Mouse (Mus musculus) splenic B cell, adult 2 months (primary cell): ENCODE results near the gene Gm17949.
"Not testable (repeated sequence)": the region's sequence is repeated elsewhere in the genome, so short reads cannot be mapped to it uniquely, and the experiment has no call there.

Experiments
- DNase-seq: peaks from one replicate; pipeline ENCODE4 v3.0.0-alpha.2; 2011; ENCODE audit warnings: low read depth, low spot score
- H3K27me3 ChIP-seq: 2 replicates; pipeline ENCODE4 v1.6.1; 2012; ENCODE audit warnings: mild to moderate bottlenecking, low read length, moderate library complexity, mixed read lengths; ENCODE audit not compliant: control insufficient read depth, poor library complexity, insufficient read depth, severe bottlenecking
- H3K36me3 ChIP-seq: 2 replicates; pipeline ENCODE4 v1.6.1; 2012; ENCODE audit warnings: mild to moderate bottlenecking, low read length, moderate library complexity, mixed read lengths; ENCODE audit not compliant: control insufficient read depth, poor library complexity, insufficient read depth, severe bottlenecking

The Gm17949 gene

GRCm38 (mm10) chr17:57051679-57052078, 40.4 kb downstream of the Gm17949 start:
- peak; percentile 67 for DNase-seq
- H3K36me3 ChIP-seq, H3K27me3 ChIP-seq: not testable (repeated sequence)

GRCm38 (mm10) chr17:57056246-57056645, 45.0 kb downstream of the Gm17949 start:
- Histone ChIP-seq H3K36me3 (no peaks in the 10 kb centered on the region), H3K27me3 (no peaks in the 10 kb centered on the region)
- no peak for DNase-seq

GRCm38 (mm10) chr17:57058891-57059485, 47.7 kb downstream of the Gm17949 start, which contains the start of gene Crb3:
Gene Crb3 (plus strand): TSS chr17:57059105.
- DNase-seq = no peak
- Histone ChIP-seq H3K27me3 (no peaks in the 10 kb centered on the region), H3K36me3 (no peaks in the 10 kb centered on the region)

GRCm38 (mm10) chr17:57059486-57059977, 48.3 kb downstream of the Gm17949 start, which contains the start of gene Slc25a23:
Gene Slc25a23 (minus strand): TSS chr17:57059863.
- Histone ChIP-seq H3K36me3 (no peaks in the 10 kb centered on the region), H3K27me3 (no peaks in the 10 kb centered on the region)
- DNase-seq = peak; percentile 50

- peak; percentile 97 for DNase-seq
- Histone ChIP-seq H3K27me3 (no peaks in the 10 kb centered on the region), H3K36me3 (no peaks in the 10 kb centered on the region)
Observed at GRCm38 (mm10) chr17:57060231-57060801, 49.0 kb downstream of the Gm17949 start.

- peaks cover 1% of the 10 kb centered on the region; the same call in 1 of the 2 replicates for H3K36me3 ChIP-seq
- peak; percentile 66 for DNase-seq
- H3K27me3 ChIP-seq = no peaks in the 10 kb centered on the region
Observed at GRCm38 (mm10) chr17:57061069-57061468, 49.8 kb downstream of the Gm17949 start.

GRCm38 (mm10) chr17:57062011-57062521, 50.8 kb downstream of the Gm17949 start:
- peaks cover 4% of the 10 kb centered on the region for H3K36me3 ChIP-seq
- DNase-seq = peak; percentile 84
- H3K27me3 ChIP-seq = no peaks in the 10 kb centered on the region

- peaks cover 4% of the 10 kb centered on the region for H3K36me3 ChIP-seq
- H3K27me3 ChIP-seq = no peaks in the 10 kb centered on the region
- no peak for DNase-seq
Observed at GRCm38 (mm10) chr17:57062548-57062947, 51.3 kb downstream of the Gm17949 start.

- H3K36me3 ChIP-seq = peaks cover 4% of the 10 kb centered on the region
- H3K27me3 ChIP-seq = no peaks in the 10 kb centered on the region
- no peak for DNase-seq
Observed at GRCm38 (mm10) chr17:57063031-57063430, 51.8 kb downstream of the Gm17949 start.

- no peak for DNase-seq
- Histone ChIP-seq H3K36me3 (peaks cover 11% of the 10 kb centered on the region), H3K27me3 (no peaks in the 10 kb centered on the region)
Observed at GRCm38 (mm10) chr17:57066908-57067307, 55.6 kb downstream of the Gm17949 start.

- H3K36me3 ChIP-seq = peaks cover 11% of the 10 kb centered on the region
- H3K27me3 ChIP-seq = no peaks in the 10 kb centered on the region
- no peak for DNase-seq
Observed at GRCm38 (mm10) chr17:57070272-57070671, 59.0 kb downstream of the Gm17949 start.

- DNase-seq = no peak
- H3K36me3 ChIP-seq = peaks cover 11% of the 10 kb centered on the region
- no peaks in the 10 kb centered on the region for H3K27me3 ChIP-seq
Observed at GRCm38 (mm10) chr17:57070699-57071098, 59.4 kb downstream of the Gm17949 start.
